Mouse (Mus musculus) liver, embryonic 16.5 days (tissue): ENCODE data around the gene Zfp574. TPM values are rescaled to one million over a fixed set of nuclear protein-coding genes. Genes with fewer than 3 reads are reported as not detected.

Experiments
- ATAC-seq: fragments of 200-750 bp; cut with Nextera tagmentation; 2 replicates; pipeline ENCODE4 v1.8.0; 2017; ENCODE audit warnings: low read depth, mild to moderate bottlenecking, moderate number of reproducible peaks, moderate library complexity
- H3K27ac ChIP-seq: fragments of 300-500 bp; sonication (generic); 2 replicates; pipeline ENCODE4 v1.5.1; 2014; ENCODE audit warnings: mild to moderate bottlenecking, low read length
- H3K27me3 ChIP-seq: fragments of 300-500 bp; sonication (generic); 2 replicates; pipeline ENCODE4 v1.6.1; 2014; ENCODE audit warnings: low read depth, low read length, mixed read lengths; ENCODE audit not compliant: control insufficient read depth, insufficient read depth
- H3K36me3 ChIP-seq: fragments of 300-500 bp; sonication (generic); 2 replicates; pipeline ENCODE4 v1.6.1; 2014; ENCODE audit warnings: mild to moderate bottlenecking; ENCODE audit not compliant: control insufficient read depth, insufficient read depth
- H3K4me1 ChIP-seq: fragments of 300-500 bp; sonication (generic); 2 replicates; pipeline ENCODE4 v1.6.1; 2014; ENCODE audit warnings: low read depth, low read length, mixed read lengths; ENCODE audit not compliant: control insufficient read depth
- H3K4me2 ChIP-seq: fragments of 300-500 bp; sonication (generic); 2 replicates; pipeline ENCODE4 v1.6.1; 2014; ENCODE audit warnings: low read depth, low read length, mixed read lengths
- H3K4me3 ChIP-seq: fragments of 300-500 bp; sonication (generic); 2 replicates; pipeline ENCODE4 v1.5.1; 2014; ENCODE audit warnings: low read depth, mild to moderate bottlenecking, low read length
- H3K9ac ChIP-seq: fragments of 300-500 bp; sonication (generic); 2 replicates; pipeline ENCODE4 v1.6.1; 2014; ENCODE audit warnings: low read depth, low read length
- H3K9me3 ChIP-seq: fragments of 300-500 bp; sonication (generic); replicated peaks from 2 replicates; pipeline ENCODE4 v1.6.1; 2016; ENCODE audit warnings: low read length; ENCODE audit not compliant: control insufficient read depth
- WGBS: fragments of 180-500 bp; shearing (Covaris S2); extraction: QIAGEN DNeasy Blood & Tissue Kit; methylation state at CpG from one replicate; pipeline ENCODE4 v1.1.7; 2014; ENCODE audit not compliant: insufficient replicate concordance; 5-methylcytosine and 5-hydroxymethylcytosine counted together
- polyA plus RNA-seq: library from polyadenylated mRNA; unstranded; fragments of >200 nt; fragmentation: Nextera tagmentation; extraction: Ambion mirVana; gene quantifications from 2 replicates; pipeline ENCODE4 v1.2.1, GENCODE M21; 2015

Zfp574 gene
- polyA plus RNA-seq, 1 experiment from 2014 or later = 10.4 TPM

GRCm38 (mm10) chr7:25089875-25090274 is 17.5 kb downstream of the Zfp574 start:
- no peaks in the 10 kb centered on the region for H3K27me3 ChIP-seq
- no peaks in the 10 kb centered on the region for H3K36me3 ChIP-seq
- no peak for ATAC-seq
- H3K4me3 ChIP-seq = no peak overlapping the region
- WGBS = 42% methylated on average over 10 of the region's 10 CpGs
- H3K9ac ChIP-seq = no peak overlapping the region
- no peaks in the 10 kb centered on the region for H3K9me3 ChIP-seq
- no peak overlapping the region for H3K4me2 ChIP-seq
- H3K27ac ChIP-seq = no peak overlapping the region
- peaks cover 4% of the 10 kb centered on the region for H3K4me1 ChIP-seq

- no peaks in the 10 kb centered on the region for H3K36me3 ChIP-seq
- no peaks in the 10 kb centered on the region for H3K9me3 ChIP-seq
- no peaks in the 10 kb centered on the region for H3K27me3 ChIP-seq
- H3K4me2 ChIP-seq = no peak overlapping the region
- H3K9ac ChIP-seq = no peak overlapping the region
- WGBS = 63% methylated on average over 3 of the region's 3 CpGs
- ATAC-seq = no peak
- H3K4me1 ChIP-seq = no peaks in the 10 kb centered on the region
- H3K27ac ChIP-seq = no peak overlapping the region
- no peak overlapping the region for H3K4me3 ChIP-seq
These were observed 25.8 kb downstream of the Zfp574 start for GRCm38 (mm10) chr7:25098169-25098568.

GRCm38 (mm10) chr7:25099581-25099980 is 27.2 kb downstream of the Zfp574 start:
- Histone ChIP-seq H3K4me1 (no peaks in the 10 kb centered on the region), H3K27me3 (no peaks in the 10 kb centered on the region), H3K9ac (no peak overlapping the region), H3K27ac (no peak overlapping the region), H3K9me3 (no peaks in the 10 kb centered on the region), H3K36me3 (no peaks in the 10 kb centered on the region), H3K4me2 (no peak overlapping the region), H3K4me3 (no peak overlapping the region)
- 55% methylated on average over 4 of the region's 4 CpGs for WGBS
- ATAC-seq = no peak

GRCm38 (mm10) chr7:25105411-25106160 is 33.2 kb downstream of the Zfp574 start:
- no peaks in the 10 kb centered on the region for H3K4me1 ChIP-seq
- 15% methylated on average over 17 of the region's 17 CpGs for WGBS
- no peaks in the 10 kb centered on the region for H3K36me3 ChIP-seq
- H3K27me3 ChIP-seq = no peaks in the 10 kb centered on the region
- H3K4me3 ChIP-seq = no peak overlapping the region
- no peaks in the 10 kb centered on the region for H3K9me3 ChIP-seq
- no peak overlapping the region for H3K4me2 ChIP-seq
- H3K27ac ChIP-seq = no peak overlapping the region
- ATAC-seq = no peak; the same call in 1 of the 2 replicates
- no peak overlapping the region for H3K9ac ChIP-seq

- H3K9me3 ChIP-seq = no peaks in the 10 kb centered on the region
- H3K4me2 ChIP-seq = no peak overlapping the region
- ATAC-seq = peak; percentile 32; the same call in 1 of the 2 replicates
- no peak overlapping the region for H3K4me3 ChIP-seq
- H3K4me1 ChIP-seq = no peaks in the 10 kb centered on the region
- H3K9ac ChIP-seq = no peak overlapping the region
- no peaks in the 10 kb centered on the region for H3K27me3 ChIP-seq
- no peaks in the 10 kb centered on the region for H3K36me3 ChIP-seq
- no peak overlapping the region for H3K27ac ChIP-seq
- WGBS = 32% methylated on average over 16 of the region's 17 CpGs
These were observed 34.6 kb downstream of the Zfp574 start for GRCm38 (mm10) chr7:25106790-25107502.

- Histone ChIP-seq H3K4me2 (no peak overlapping the region), H3K36me3 (no peaks in the 10 kb centered on the region)
- 67% methylated on average over 12 of the region's 12 CpGs for WGBS
These were observed 37.0 kb downstream of the Zfp574 start for GRCm38 (mm10) chr7:25109355-25109754.

GRCm38 (mm10) chr7:25110336-25110735 is 38.0 kb downstream of the Zfp574 start:
- H3K27ac ChIP-seq = no peak overlapping the region
- ATAC-seq = no peak
- no peaks in the 10 kb centered on the region for H3K27me3 ChIP-seq
- H3K4me1 ChIP-seq = no peaks in the 10 kb centered on the region
- no peaks in the 10 kb centered on the region for H3K36me3 ChIP-seq
- no peaks in the 10 kb centered on the region for H3K9me3 ChIP-seq
- H3K9ac ChIP-seq = no peak overlapping the region
- no peak overlapping the region for H3K4me3 ChIP-seq
- no peak overlapping the region for H3K4me2 ChIP-seq
- WGBS = 67% methylated on average over 9 of the region's 9 CpGs

More at GRCm38 (mm10) chr7:25109355-25109754, 37.0 kb downstream of the Zfp574 start:
- Histone ChIP-seq H3K9me3 (no peaks in the 10 kb centered on the region), H3K9ac (no peak overlapping the region), H3K4me1 (no peaks in the 10 kb centered on the region), H3K27ac (no peak overlapping the region), H3K4me3 (no peak overlapping the region), H3K27me3 (no peaks in the 10 kb centered on the region)
- no peak for ATAC-seq

- Histone ChIP-seq H3K36me3 (no peaks in the 10 kb centered on the region), H3K4me2 (no peak overlapping the region), H3K9ac (no peak overlapping the region), H3K4me3 (no peak overlapping the region), H3K27me3 (no peaks in the 10 kb centered on the region), H3K27ac (no peak overlapping the region), H3K9me3 (no peaks in the 10 kb centered on the region), H3K4me1 (no peaks in the 10 kb centered on the region)
- ATAC-seq = no peak
- 72% methylated on average over 17 of the region's 17 CpGs for whole genome bisulfite sequencing
These were observed 40.0 kb downstream of the Zfp574 start for GRCm38 (mm10) chr7:25112178-25112955.
